Mouse (Mus musculus) cortical plate, adult 2 months (tissue): ENCODE measurements at regions not wholly inside any gene's neighbourhood (a gene's known extent, or its start where the extent isn't known, plus 50 kb on each side); places are given as distances from the start of the nearest gene placed in this dataset.

Experiments used
- CTCF ChIP-seq: fragments of 200-500 bp; IDR thresholded peaks from 2 replicates; pipeline ENCODE4 v1.5.1; 2011; ENCODE audit warnings: mild to moderate bottlenecking, control low read depth, low read length; ENCODE audit not compliant: insufficient read depth; ENCODE audit errors: extremely low read depth
- POLR2A ChIP-seq: fragments of 200-500 bp; IDR thresholded peaks from 2 replicates; pipeline ENCODE4 v1.6.1; 2011; ENCODE audit warnings: mild to moderate bottlenecking, low read length, control low read depth; ENCODE audit not compliant: insufficient read depth; ENCODE audit errors: extremely low read depth

GRCm38 (mm10) chr12:119074742-119075478 lies 108.7 kb upstream of the Abcb5 start:
- no peak for TF ChIP-seq POLR2A
- TF ChIP-seq CTCF, result no peak
